Mouse (Mus musculus) erythroblast, embryonic 14.5 days (primary cell): Measurements from ENCODE around the gene Dgkb.

ENCODE experiments used
- GATA1 ChIP-seq: IDR thresholded peaks from 2 replicates; pipeline ENCODE4 v1.6.1; 2012; ENCODE audit warnings: low read length, inconsistent platforms, mixed read lengths
- TAL1 ChIP-seq: IDR thresholded peaks from 3 replicates; pipeline ENCODE4 v1.6.1; 2012; ENCODE audit warnings: low read length, inconsistent platforms, mixed read lengths

- TF ChIP-seq TAL1 (no peak), GATA1 (no peak)
Measured at GRCm38 (mm10) chr12:38356386-38356785, 538.9 kb downstream of the Dgkb start.
